Mouse (Mus musculus) kidney, adult 2 months (tissue): Measurements from ENCODE around the gene 0610030E20Rik. TPM values are rescaled to one million over a fixed set of nuclear protein-coding genes. Genes with fewer than 3 reads are reported as not detected.

ENCODE experiments used
- DNase-seq: peaks from one replicate; pipeline ENCODE4 v3.0.0; 2021
- H3K27ac ChIP-seq: fragments of 200-500 bp; 2 replicates; pipeline ENCODE4 v1.5.1; 2012; ENCODE audit warnings: low read depth, low read length, control low read depth, inconsistent platforms; ENCODE audit not compliant: insufficient read depth
- H3K27me3 ChIP-seq: fragments of 200-500 bp; replicated peaks from 2 replicates; pipeline ENCODE4 v1.6.1; 2012; ENCODE audit warnings: mild to moderate bottlenecking, moderate library complexity, low read length, inconsistent platforms; ENCODE audit not compliant: control insufficient read depth, insufficient read depth
- H3K36me3 ChIP-seq: fragments of 200-500 bp; 2 replicates; pipeline ENCODE4 v1.6.1; 2012; ENCODE audit warnings: mild to moderate bottlenecking, moderate library complexity, low read length, inconsistent platforms; ENCODE audit not compliant: control insufficient read depth, insufficient read depth
- H3K4me1 ChIP-seq: fragments of 200-500 bp; 2 replicates; pipeline ENCODE4 v1.6.1; 2011; ENCODE audit warnings: low read length; ENCODE audit not compliant: control insufficient read depth, insufficient read depth
- H3K4me3 ChIP-seq: fragments of 200-500 bp; 2 replicates; pipeline ENCODE4 v1.5.1; 2011; ENCODE audit warnings: mild to moderate bottlenecking, low read depth, low read length, control low read depth; ENCODE audit not compliant: insufficient read depth
- CTCF ChIP-seq: fragments of 200-500 bp; conservative IDR thresholded peaks from 2 replicates; pipeline ENCODE4 v1.5.1; 2011; ENCODE audit warnings: low read depth, mild to moderate bottlenecking, control low read depth, low read length, moderate library complexity, mixed read lengths; ENCODE audit not compliant: insufficient read depth, insufficient read length
- POLR2A ChIP-seq: fragments of 200-500 bp; IDR thresholded peaks from one replicate; pipeline ENCODE4 v1.6.1; 2011; ENCODE audit warnings: low read depth, low read length, control low read depth
- WGBS: fragments of 180-500 bp; shearing (Covaris S2); methylation state at CpG from one replicate; pipeline ENCODE4 v1.1.7; 2018; 5-methylcytosine and 5-hydroxymethylcytosine counted together
- polyA plus RNA-seq: library from polyadenylated mRNA; depleted of rRNA; stranded (reverse); fragments of >200 nt; gene quantifications from 2 replicates; pipeline ENCODE4 v1.2.3, GENCODE M21; 2012

0610030E20Rik gene
- polyA plus RNA-seq, 1 experiment = 15.1 TPM

GRCm38 (mm10) chr6:72380131-72380770 lies 33.1 kb downstream of the 0610030E20Rik start, which contains the start of gene Vamp5:
Gene Vamp5 (minus strand): TSS chr6:72380468.
- Histone ChIP-seq H3K4me3 (peak within 1 kb of the TSS; percentile 73), H3K27me3 (no peaks in the 10 kb centered on the region), H3K36me3 (peaks cover 1% of the 10 kb centered on the region; the same call in 1 of the 2 replicates), H3K27ac (peak within 1 kb of the TSS; percentile 82), H3K4me1 (peaks cover 6% of the 10 kb centered on the region; the same call in 1 of the 2 replicates)
- TF ChIP-seq CTCF = peak; percentile 45
- peak; percentile 35 for TF ChIP-seq POLR2A
- WGBS = under 1% methylated on average over 49 of the region's 49 CpGs
- peak; percentile 92 for DNase-seq

- no peaks in the 10 kb centered on the region for H3K27me3 ChIP-seq
- 67% methylated on average over 6 of the region's 6 CpGs for WGBS
- no peak overlapping the region for H3K27ac ChIP-seq
Measured at GRCm38 (mm10) chr6:72382494-72382893, 35.4 kb downstream of the 0610030E20Rik start.

GRCm38 (mm10) chr6:72383142-72383820 lies 36.2 kb downstream of the 0610030E20Rik start:
- no peak overlapping the region for H3K27ac ChIP-seq
- no peaks in the 10 kb centered on the region for H3K27me3 ChIP-seq
- H3K4me1 ChIP-seq = peaks cover 15% of the 10 kb centered on the region
- no peak overlapping the region for H3K4me3 ChIP-seq
- H3K36me3 ChIP-seq = peaks cover 3% of the 10 kb centered on the region
- DNase-seq = no peak
- TF ChIP-seq CTCF (no peak), POLR2A (no peak)
- WGBS = 90% methylated on average over 6 of the region's 6 CpGs

More at GRCm38 (mm10) chr6:72382494-72382893, 35.4 kb downstream of the 0610030E20Rik start:
- TF ChIP-seq POLR2A (no peak), CTCF (no peak)
- DNase-seq = no peak
- Histone ChIP-seq H3K4me1 (peaks cover 8% of the 10 kb centered on the region), H3K4me3 (no peak overlapping the region), H3K36me3 (peaks cover 1% of the 10 kb centered on the region; the same call in 1 of the 2 replicates)

- H3K36me3 ChIP-seq = peaks cover 3% of the 10 kb centered on the region
- DNase-seq = no peak
- 94% methylated on average over 7 of the region's 7 CpGs for WGBS
- H3K27me3 ChIP-seq = no peaks in the 10 kb centered on the region
- TF ChIP-seq POLR2A (no peak), CTCF (no peak)
- H3K4me3 ChIP-seq = no peak overlapping the region
- H3K27ac ChIP-seq = no peak overlapping the region
- peaks cover 22% of the 10 kb centered on the region for H3K4me1 ChIP-seq
Measured at GRCm38 (mm10) chr6:72383952-72384351, 36.8 kb downstream of the 0610030E20Rik start.

- Histone ChIP-seq H3K27me3 (no peaks in the 10 kb centered on the region), H3K36me3 (peaks cover 3% of the 10 kb centered on the region), H3K4me3 (no peak overlapping the region), H3K27ac (no peak overlapping the region), H3K4me1 (peaks cover 24% of the 10 kb centered on the region)
- no peak for DNase-seq
- 84% methylated on average over 4 of the region's 4 CpGs for WGBS
- TF ChIP-seq POLR2A = no peak
- no peak for TF ChIP-seq CTCF
Measured at GRCm38 (mm10) chr6:72385258-72385657, 38.1 kb downstream of the 0610030E20Rik start.

GRCm38 (mm10) chr6:72386561-72386960 lies 39.4 kb downstream of the 0610030E20Rik start:
- H3K4me3 ChIP-seq = no peak overlapping the region
- TF ChIP-seq POLR2A (no peak), CTCF (no peak)
- H3K27me3 ChIP-seq = no peaks in the 10 kb centered on the region
- no peak for DNase-seq
- 96% methylated on average over 2 of the region's 2 CpGs for WGBS
- peaks cover 3% of the 10 kb centered on the region for H3K36me3 ChIP-seq
- no peak overlapping the region for H3K27ac ChIP-seq
- peaks cover 24% of the 10 kb centered on the region for H3K4me1 ChIP-seq

GRCm38 (mm10) chr6:72387816-72388215 lies 40.7 kb downstream of the 0610030E20Rik start:
- Histone ChIP-seq H3K27me3 (no peaks in the 10 kb centered on the region), H3K36me3 (peaks cover 3% of the 10 kb centered on the region), H3K4me3 (no peak overlapping the region), H3K27ac (peak overlapping the region; percentile 31), H3K4me1 (peaks cover 18% of the 10 kb centered on the region)
- 42% methylated on average over 3 of the region's 3 CpGs for WGBS
- TF ChIP-seq CTCF (no peak), POLR2A (no peak)
- DNase-seq = no peak
